Mouse (Mus musculus) erythroblast, embryonic 14.5 days (primary cell): Measurements from ENCODE around the gene Rbm20. TPM values are rescaled to one million over a fixed set of nuclear protein-coding genes. Genes with fewer than 3 reads are reported as not detected.

Experiments
- H3K27me3 ChIP-seq: 2 replicates; pipeline ENCODE4 v1.6.1; 2012; ENCODE audit warnings: inconsistent platforms; ENCODE audit not compliant: control insufficient read depth
- H3K36me3 ChIP-seq: 2 replicates; pipeline ENCODE4 v1.6.1; 2012; ENCODE audit warnings: mild to moderate bottlenecking, inconsistent platforms; ENCODE audit not compliant: control insufficient read depth
- H3K4me1 ChIP-seq: 2 replicates; pipeline ENCODE4 v1.6.1; 2012; ENCODE audit warnings: inconsistent platforms; ENCODE audit not compliant: control insufficient read depth
- H3K4me3 ChIP-seq: replicated peaks from 2 replicates; pipeline ENCODE3; 2012; ENCODE audit warnings: moderate library complexity, mild to moderate bottlenecking, inconsistent platforms
- H3K9me3 ChIP-seq: 2 replicates; pipeline ENCODE4 v1.6.1; 2012; ENCODE audit warnings: low read length, inconsistent platforms, mixed read lengths; ENCODE audit not compliant: control insufficient read depth
- GATA1 ChIP-seq: IDR thresholded peaks from 2 replicates; pipeline ENCODE4 v1.6.1; 2012; ENCODE audit warnings: low read length, inconsistent platforms, mixed read lengths
- TAL1 ChIP-seq: IDR thresholded peaks from 3 replicates; pipeline ENCODE4 v1.6.1; 2012; ENCODE audit warnings: low read length, inconsistent platforms, mixed read lengths
- polyA plus RNA-seq: library from polyadenylated mRNA; stranded (reverse); fragments of >175 nt; gene quantifications from 2 replicates; pipeline ENCODE4 v1.2.3, GENCODE M21; 2012

Rbm20 gene
- polyA plus RNA-seq, 1 experiment, result not detected

- H3K4me3 ChIP-seq, result no peak overlapping the region
- no peaks in the 10 kb centered on the region for H3K36me3 ChIP-seq
These were observed 185.6 kb downstream of the Rbm20 start for GRCm38 (mm10) chr19:53862573-53863246.

DNA sequence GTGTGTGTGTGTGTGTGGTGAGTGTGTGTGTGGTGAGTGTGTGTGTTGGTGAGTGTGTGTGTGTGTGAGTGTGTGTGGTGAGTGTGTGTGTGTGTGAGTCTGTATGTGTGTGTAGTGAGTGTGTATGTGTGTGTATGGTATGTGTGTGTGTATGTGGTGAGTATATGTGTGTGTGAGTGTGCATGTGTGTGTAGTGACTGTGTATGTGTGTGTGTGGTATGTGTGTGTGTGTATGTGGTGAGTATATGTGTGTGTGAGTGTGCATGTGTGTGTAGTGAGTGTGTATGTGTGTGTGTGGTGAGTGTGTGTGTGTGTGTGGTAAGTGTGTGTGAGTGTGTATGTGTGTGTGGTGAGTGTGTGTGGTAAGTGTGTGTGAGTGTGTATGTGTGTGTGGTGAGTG, 190.1 kb downstream of the Rbm20 start:
- H3K27me3 ChIP-seq, result no peaks in the 10 kb centered on the region
- no peak for TF ChIP-seq TAL1
- no peak for TF ChIP-seq GATA1
- peaks cover 8% of the 10 kb centered on the region for H3K4me1 ChIP-seq

More at GRCm38 (mm10) chr19:53862573-53863246, 185.6 kb downstream of the Rbm20 start:
- Histone ChIP-seq H3K4me1 (peaks cover 14% of the 10 kb centered on the region), H3K27me3 (no peaks in the 10 kb centered on the region), H3K9me3 (no peaks in the 10 kb centered on the region; the same call in 1 of the 2 replicates)
- TF ChIP-seq GATA1 (no peak), TAL1 (no peak)

GRCm38 (mm10) chr19:53868125-53868524, 191.0 kb downstream of the Rbm20 start:
- Histone ChIP-seq H3K36me3 (no peaks in the 10 kb centered on the region), H3K4me3 (no peak overlapping the region), H3K4me1 (peaks cover 8% of the 10 kb centered on the region), H3K9me3 (no peaks in the 10 kb centered on the region; the same call in 1 of the 2 replicates), H3K27me3 (no peaks in the 10 kb centered on the region)
- TF ChIP-seq GATA1 (no peak), TAL1 (no peak)

More for the DNA sequence above, 190.1 kb downstream of the Rbm20 start:
- H3K9me3 ChIP-seq, result no peaks in the 10 kb centered on the region; the same call in 1 of the 2 replicates
- H3K4me3 ChIP-seq, result no peak overlapping the region
- no peaks in the 10 kb centered on the region for H3K36me3 ChIP-seq

DNA sequence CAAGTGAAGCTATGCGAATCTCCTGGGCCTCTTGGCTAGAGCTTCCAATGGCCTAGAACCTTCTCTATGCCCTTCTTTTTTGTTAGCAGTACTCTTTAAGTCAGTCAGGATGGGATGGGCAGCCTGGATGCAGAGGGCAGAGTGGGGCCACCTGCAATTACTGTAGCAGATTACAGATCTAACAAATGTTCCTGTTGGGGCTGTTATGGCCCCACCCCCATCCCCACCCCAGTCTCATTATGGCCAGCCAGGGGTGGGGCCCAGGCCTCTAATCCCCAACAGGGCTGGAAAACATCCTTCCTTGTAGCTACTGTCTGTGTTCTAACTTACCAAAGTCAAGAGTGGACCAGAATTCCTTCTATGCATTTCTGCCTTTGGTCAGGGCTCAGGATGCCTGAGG, 191.7 kb downstream of the Rbm20 start:
- no peaks in the 10 kb centered on the region for H3K27me3 ChIP-seq
- H3K36me3 ChIP-seq, result no peaks in the 10 kb centered on the region
- no peak overlapping the region for H3K4me3 ChIP-seq
- TF ChIP-seq GATA1, result no peak
- no peak for TF ChIP-seq TAL1
- peaks cover 8% of the 10 kb centered on the region for H3K4me1 ChIP-seq
- no peaks in the 10 kb centered on the region; the same call in 1 of the 2 replicates for H3K9me3 ChIP-seq

DNA sequence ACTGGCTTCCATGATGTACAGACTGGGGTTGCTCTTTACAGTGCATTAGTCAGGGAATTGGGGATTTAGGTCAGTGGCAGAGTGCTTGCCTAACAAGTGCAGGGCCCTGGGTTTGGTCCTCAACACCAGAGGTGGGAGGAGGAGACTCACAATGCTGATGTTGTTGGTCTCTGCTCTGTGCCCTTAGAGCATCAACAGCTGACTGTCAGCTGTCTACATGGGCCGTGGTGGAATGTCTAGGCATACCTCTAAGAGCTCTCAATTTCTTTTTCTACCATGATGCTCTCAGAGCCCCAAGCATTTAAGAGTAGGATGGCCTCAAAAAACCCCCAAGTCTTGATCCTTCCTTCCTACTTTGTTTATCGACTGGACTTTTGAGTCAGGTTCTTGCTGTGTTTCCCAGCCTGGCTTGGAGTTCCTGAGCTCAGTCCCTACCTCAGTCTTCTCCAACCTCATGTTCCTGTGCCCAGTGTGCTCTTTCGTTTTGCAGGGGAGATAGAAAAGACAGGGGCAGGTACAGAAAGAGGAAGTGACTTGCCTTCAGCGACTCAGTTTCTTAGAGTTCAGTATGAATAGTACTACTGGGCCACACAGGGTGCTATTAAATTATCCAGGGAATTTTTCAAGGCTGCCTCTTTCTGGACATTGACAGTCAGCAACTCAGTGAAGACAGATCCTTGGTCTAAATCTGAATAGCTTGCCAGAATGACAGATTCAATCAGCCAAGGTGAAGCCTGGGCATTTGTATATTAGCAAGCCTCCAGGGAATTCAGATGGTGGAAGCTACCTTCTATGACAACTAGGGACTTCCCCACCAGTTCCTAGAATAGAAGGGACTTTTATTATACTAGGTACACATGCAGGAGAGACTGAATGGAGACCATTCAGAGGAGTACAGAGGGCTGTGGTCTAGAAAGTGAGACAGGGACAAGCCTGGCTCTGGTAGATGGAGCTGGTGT, 192.6 kb downstream of the Rbm20 start:
- Histone ChIP-seq H3K4me1 (peaks cover 8% of the 10 kb centered on the region), H3K36me3 (no peaks in the 10 kb centered on the region), H3K27me3 (no peaks in the 10 kb centered on the region), H3K4me3 (no peak overlapping the region), H3K9me3 (no peaks in the 10 kb centered on the region; the same call in 1 of the 2 replicates)
- TF ChIP-seq GATA1, result no peak
- TF ChIP-seq TAL1, result no peak

GRCm38 (mm10) chr19:53870568-53870967, 193.5 kb downstream of the Rbm20 start:
- no peaks in the 10 kb centered on the region for H3K36me3 ChIP-seq
- no peaks in the 10 kb centered on the region; the same call in 1 of the 2 replicates for H3K9me3 ChIP-seq
- no peak overlapping the region for H3K4me3 ChIP-seq
- TF ChIP-seq GATA1 (no peak), TAL1 (no peak)
- H3K4me1 ChIP-seq, result peaks cover 8% of the 10 kb centered on the region
- no peaks in the 10 kb centered on the region for H3K27me3 ChIP-seq

GRCm38 (mm10) chr19:53871502-53871901, 194.4 kb downstream of the Rbm20 start:
- TF ChIP-seq GATA1 (no peak), TAL1 (no peak)
- no peaks in the 10 kb centered on the region for H3K36me3 ChIP-seq
- no peaks in the 10 kb centered on the region; the same call in 1 of the 2 replicates for H3K9me3 ChIP-seq
- H3K4me1 ChIP-seq, result peaks cover 8% of the 10 kb centered on the region
- no peaks in the 10 kb centered on the region for H3K27me3 ChIP-seq
- no peak overlapping the region for H3K4me3 ChIP-seq

GRCm38 (mm10) chr19:53872994-53873713, 196.0 kb downstream of the Rbm20 start:
- peaks cover 8% of the 10 kb centered on the region for H3K4me1 ChIP-seq

DNA sequence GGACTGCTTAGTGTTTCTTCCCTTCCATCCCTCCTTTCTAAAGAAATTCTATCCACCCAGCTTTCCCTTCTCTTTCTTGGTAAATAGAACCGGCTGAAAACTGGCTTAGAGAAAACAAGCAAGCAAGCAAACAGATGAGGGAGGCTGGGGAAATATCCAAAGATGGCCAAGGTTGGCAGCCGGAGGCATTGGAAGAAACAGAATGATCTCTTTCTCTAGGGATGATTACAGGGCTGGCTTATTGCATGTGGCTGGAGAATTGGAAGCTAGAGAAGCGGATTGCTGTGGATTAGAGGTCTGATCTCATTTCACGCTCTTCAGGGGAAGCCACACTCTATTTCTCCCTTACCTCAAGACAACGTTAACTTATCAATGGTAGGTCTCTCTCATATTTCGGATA, 198.1 kb downstream of the Rbm20 start:
- no peaks in the 10 kb centered on the region for H3K27me3 ChIP-seq
- no peak overlapping the region for H3K4me3 ChIP-seq
- H3K36me3 ChIP-seq, result no peaks in the 10 kb centered on the region
- no peaks in the 10 kb centered on the region for H3K9me3 ChIP-seq
- TF ChIP-seq TAL1 (no peak), GATA1 (no peak)
- H3K4me1 ChIP-seq, result no peaks in the 10 kb centered on the region; the same call in 1 of the 2 replicates

More at GRCm38 (mm10) chr19:53872994-53873713, 196.0 kb downstream of the Rbm20 start:
- TF ChIP-seq TAL1 (no peak), GATA1 (no peak)
- H3K4me3 ChIP-seq, result no peak overlapping the region
- H3K9me3 ChIP-seq, result no peaks in the 10 kb centered on the region
- no peaks in the 10 kb centered on the region for H3K36me3 ChIP-seq
- H3K27me3 ChIP-seq, result no peaks in the 10 kb centered on the region
